Mouse (Mus musculus) spleen, adult 2 months (tissue): ENCODE data around the gene Jmjd8.

Source experiments
- CTCF ChIP-seq: fragments of 200-500 bp; IDR thresholded peaks from 2 replicates; pipeline ENCODE4 v1.5.1; 2011; ENCODE audit warnings: mild to moderate bottlenecking, inconsistent platforms; ENCODE audit not compliant: insufficient read depth, insufficient read length, insufficient replicate concordance; ENCODE audit errors: extremely low read depth
- POLR2A ChIP-seq: fragments of 200-500 bp; IDR thresholded peaks from 2 replicates; pipeline ENCODE4 v1.6.1; 2011; ENCODE audit warnings: low read depth, low read length, inconsistent platforms

DNA sequence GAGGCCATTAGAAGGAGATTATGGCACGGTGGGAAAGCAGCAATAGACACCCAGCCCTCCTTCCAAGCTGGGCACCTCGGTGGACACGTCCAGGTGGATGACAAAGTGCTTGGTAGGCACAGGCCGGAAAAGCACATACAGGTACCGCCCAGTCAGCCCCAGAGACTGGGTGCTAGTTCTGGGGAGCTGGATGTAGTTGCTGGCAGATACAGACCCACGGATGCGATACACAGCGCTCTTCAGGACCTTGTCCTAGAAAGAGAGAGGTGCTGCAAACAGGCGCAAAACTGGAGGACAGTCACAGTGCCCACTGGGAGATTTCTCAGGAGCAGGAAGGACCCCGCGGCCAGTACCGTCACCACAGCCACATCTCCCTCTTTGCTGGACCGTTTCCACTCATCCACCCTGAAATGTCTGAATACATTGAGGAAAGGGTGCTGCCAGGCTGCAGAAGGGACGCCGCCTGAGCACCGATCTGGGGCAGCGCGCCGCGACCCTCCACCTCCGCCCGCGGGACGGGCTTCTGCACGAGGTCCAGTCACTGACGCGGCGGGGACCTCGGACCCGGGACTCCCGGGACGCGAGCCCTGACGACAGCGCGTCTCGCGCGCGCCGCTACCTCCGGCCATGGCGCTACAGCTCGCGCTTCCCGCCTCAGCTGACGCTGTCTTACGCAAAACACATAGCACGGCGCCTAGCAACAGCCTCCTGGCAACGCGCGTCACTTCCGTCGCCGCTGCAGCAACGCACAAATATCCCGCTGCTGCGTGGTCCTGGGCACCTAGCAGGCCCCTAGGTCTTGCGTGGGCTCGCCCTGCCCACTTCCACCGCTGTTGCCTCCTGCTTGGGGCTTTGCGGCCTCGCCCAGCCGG is 32.4 kb downstream of the Jmjd8 start, which contains the start of gene Wdr90:
- 0 out of 2 replicates have a peak, but pooled peaks have one; percentile 21 for TF ChIP-seq POLR2A
- TF ChIP-seq CTCF = no peak
